Mouse (Mus musculus): ENCODE data around the gene Sec16a. TPM values are rescaled to one million over a fixed set of nuclear protein-coding genes. Genes with fewer than 3 reads are reported as not detected.
A peak's percentile ranks its signal among the peaks of the same experiment; 100 is the strongest.

The Sec16a gene
- total RNA-seq, 1 experiment from 2014 or later, result 65.5 TPM

GRCm38 (mm10) chr2:26445666-26446445 is 840 bp upstream of the Sec16a start:
- ATAC-seq (ENCODE audit: extremely low read depth, insufficient number of reproducible peaks, low FRiP score, poor library complexity, severe bottlenecking), result peak; percentile 45

- no peak for ATAC-seq (ENCODE audit: extremely low read depth, insufficient number of reproducible peaks, low FRiP score, poor library complexity, severe bottlenecking)
These were observed 648 bp downstream of the Sec16a start for GRCm38 (mm10) chr2:26444368-26444767.

- no peak for ATAC-seq (ENCODE audit: extremely low read depth, insufficient number of reproducible peaks, low FRiP score, poor library complexity, severe bottlenecking)
These were observed 1.1 kb downstream of the Sec16a start for GRCm38 (mm10) chr2:26443876-26444275.

- no peak for ATAC-seq (ENCODE audit: extremely low read depth, insufficient number of reproducible peaks, low FRiP score, poor library complexity, severe bottlenecking)
These were observed 2.2 kb downstream of the Sec16a start for GRCm38 (mm10) chr2:26442843-26443242.

GRCm38 (mm10) chr2:26441688-26442087 is 3.3 kb downstream of the Sec16a start:
- ATAC-seq (ENCODE audit: extremely low read depth, insufficient number of reproducible peaks, low FRiP score, poor library complexity, severe bottlenecking), result no peak

- ATAC-seq (ENCODE audit: extremely low read depth, insufficient number of reproducible peaks, low FRiP score, poor library complexity, severe bottlenecking), result no peak
These were observed 3.8 kb downstream of the Sec16a start for GRCm38 (mm10) chr2:26441261-26441660.

- ATAC-seq (ENCODE audit: extremely low read depth, insufficient number of reproducible peaks, low FRiP score, poor library complexity, severe bottlenecking), result no peak
These were observed 5.3 kb downstream of the Sec16a start for GRCm38 (mm10) chr2:26439671-26440070.

GRCm38 (mm10) chr2:26438373-26438772 is 6.6 kb downstream of the Sec16a start:
- no peak for ATAC-seq (ENCODE audit: extremely low read depth, insufficient number of reproducible peaks, low FRiP score, poor library complexity, severe bottlenecking)

GRCm38 (mm10) chr2:26437221-26437620 is 7.8 kb downstream of the Sec16a start:
- ATAC-seq (ENCODE audit: extremely low read depth, insufficient number of reproducible peaks, low FRiP score, poor library complexity, severe bottlenecking), result no peak

- ATAC-seq (ENCODE audit: extremely low read depth, insufficient number of reproducible peaks, low FRiP score, poor library complexity, severe bottlenecking), result no peak
These were observed 10.0 kb downstream of the Sec16a start for GRCm38 (mm10) chr2:26434791-26435572.

GRCm38 (mm10) chr2:26429851-26430250 is 15.2 kb downstream of the Sec16a start:
- no peak for ATAC-seq (ENCODE audit: extremely low read depth, insufficient number of reproducible peaks, low FRiP score, poor library complexity, severe bottlenecking)

- no peak for ATAC-seq (ENCODE audit: extremely low read depth, insufficient number of reproducible peaks, low FRiP score, poor library complexity, severe bottlenecking)
These were observed 20.5 kb downstream of the Sec16a start for GRCm38 (mm10) chr2:26424541-26424940.

GRCm38 (mm10) chr2:26423086-26423485 is 21.9 kb downstream of the Sec16a start:
- no peak for ATAC-seq (ENCODE audit: extremely low read depth, insufficient number of reproducible peaks, low FRiP score, poor library complexity, severe bottlenecking)

GRCm38 (mm10) chr2:26421969-26422368 is 23.0 kb downstream of the Sec16a start:
- ATAC-seq (ENCODE audit: extremely low read depth, insufficient number of reproducible peaks, low FRiP score, poor library complexity, severe bottlenecking), result no peak

GRCm38 (mm10) chr2:26418120-26418519 is 26.9 kb downstream of the Sec16a start:
- ATAC-seq (ENCODE audit: extremely low read depth, insufficient number of reproducible peaks, low FRiP score, poor library complexity, severe bottlenecking), result no peak

GRCm38 (mm10) chr2:26417066-26417465 is 27.9 kb downstream of the Sec16a start:
- no peak for ATAC-seq (ENCODE audit: extremely low read depth, insufficient number of reproducible peaks, low FRiP score, poor library complexity, severe bottlenecking)

GRCm38 (mm10) chr2:26410931-26411411 is 34.0 kb downstream of the Sec16a start:
- no peak for ATAC-seq (ENCODE audit: extremely low read depth, insufficient number of reproducible peaks, low FRiP score, poor library complexity, severe bottlenecking)

- ATAC-seq (ENCODE audit: extremely low read depth, insufficient number of reproducible peaks, low FRiP score, poor library complexity, severe bottlenecking), result no peak
These were observed 34.9 kb downstream of the Sec16a start for GRCm38 (mm10) chr2:26410091-26410490.

GRCm38 (mm10) chr2:26409362-26409761 is 35.7 kb downstream of the Sec16a start:
- no peak for ATAC-seq (ENCODE audit: extremely low read depth, insufficient number of reproducible peaks, low FRiP score, poor library complexity, severe bottlenecking)
